Mouse (Mus musculus): Measurements from ENCODE around the gene Txlna. TPM values are rescaled to one million over a fixed set of nuclear protein-coding genes. Genes with fewer than 3 reads are reported as not detected.

The Txlna gene
- polyA plus RNA-seq, 1 experiment from 2014 or later, result 66.1 TPM

DNA sequence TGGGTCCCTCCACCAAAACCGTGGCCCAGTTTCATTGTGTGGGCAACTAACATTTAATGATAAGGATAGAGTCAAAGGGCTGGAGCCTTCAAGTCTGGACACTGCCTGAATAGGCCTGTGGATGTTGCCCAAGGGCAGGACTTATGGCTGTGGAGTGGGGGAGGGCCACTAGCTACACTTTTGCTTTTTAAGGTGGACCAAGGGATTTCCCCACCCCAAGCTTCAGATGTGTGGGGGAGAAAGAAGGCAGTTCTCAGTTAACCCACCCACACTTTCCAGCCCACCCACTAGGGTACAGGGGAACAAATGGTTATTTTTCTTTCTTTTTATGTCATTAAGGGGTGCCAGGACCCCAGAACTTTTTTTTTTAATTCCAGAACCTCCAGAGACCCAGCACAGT is 56.5 kb downstream of the Txlna start:
- no peak for ATAC-seq (ENCODE audit: insufficient read depth, low FRiP score, low read depth)
- Histone ChIP-seq H3K27ac (peak overlapping the region; percentile 81; the same call in 1 of the 2 replicates), H3K4me1 (peaks cover 9% of the 10 kb centered on the region), H3K4me3 (replicated peaks) (peak overlapping the region; percentile 51), H3K27me3 (replicated peaks) (no peaks in the 10 kb centered on the region), H3K9ac (no peak overlapping the region), H3K36me3 (no peaks in the 10 kb centered on the region), H3K4me2 (peak overlapping the region; percentile 75), H3K9me3 (no peaks in the 10 kb centered on the region)
- 54% methylated on average over 1 of the region's 1 CpGs for WGBS

- Histone ChIP-seq H3K36me3 (no peaks in the 10 kb centered on the region), H3K27ac (no peak overlapping the region), H3K4me2 (no peak overlapping the region), H3K27me3 (replicated peaks) (no peaks in the 10 kb centered on the region), H3K9ac (no peak overlapping the region), H3K4me1 (peaks cover 9% of the 10 kb centered on the region), H3K4me3 (replicated peaks) (no peak overlapping the region), H3K9me3 (no peaks in the 10 kb centered on the region)
- no peak for ATAC-seq (ENCODE audit: insufficient read depth, low FRiP score, low read depth)
- WGBS, result 92% methylated on average over 1 of the region's 1 CpGs
These were observed 58.6 kb downstream of the Txlna start for GRCm38 (mm10) chr4:129582251-129582650.

GRCm38 (mm10) chr4:129580347-129580746 is 60.5 kb downstream of the Txlna start:
- no peaks in the 10 kb centered on the region for H3K27me3 ChIP-seq (replicated peaks)
- WGBS, result 50% methylated on average over 7 of the region's 7 CpGs
- no peak for ATAC-seq (ENCODE audit: insufficient read depth, low FRiP score, low read depth)
- no peak overlapping the region for H3K27ac ChIP-seq
- H3K4me1 ChIP-seq, result peaks cover 9% of the 10 kb centered on the region
- H3K36me3 ChIP-seq, result no peaks in the 10 kb centered on the region
- no peaks in the 10 kb centered on the region for H3K9me3 ChIP-seq
- H3K4me3 ChIP-seq (replicated peaks), result no peak overlapping the region
- no peak overlapping the region for H3K9ac ChIP-seq
- H3K4me2 ChIP-seq, result no peak overlapping the region

DNA sequence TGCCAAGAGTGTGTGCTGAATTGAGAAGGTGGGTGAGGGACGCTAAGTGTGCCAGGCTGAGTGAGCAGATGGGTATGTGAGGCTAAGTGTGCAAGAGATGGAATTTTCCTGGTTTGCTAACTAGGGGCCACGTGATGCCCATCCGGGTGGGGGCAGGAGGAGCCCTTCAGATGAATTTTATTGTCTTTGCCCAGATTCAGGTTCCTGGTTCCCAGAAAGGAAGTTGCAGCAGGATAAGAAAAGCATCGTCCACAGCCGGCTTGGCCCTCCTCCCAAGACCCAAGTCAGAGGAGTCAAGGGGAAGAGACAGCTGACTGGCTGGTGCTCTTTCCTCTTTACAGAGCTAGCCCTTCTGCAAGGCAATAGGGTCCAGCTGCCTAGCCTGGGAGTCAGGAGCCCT is 62.4 kb downstream of the Txlna start, which contains the start of gene Fam167b:
Gene Fam167b (minus strand): TSS at position 84 of the 400 bp plus-strand sequence.
- Histone ChIP-seq H3K4me1 (no peaks in the 10 kb centered on the region), H3K9me3 (no peaks in the 10 kb centered on the region), H3K27ac (no peak within 1 kb of the TSS), H3K9ac (no peak within 1 kb of the TSS), H3K4me3 (replicated peaks) (no peak within 1 kb of the TSS), H3K4me2 (no peak within 1 kb of the TSS), H3K36me3 (no peaks in the 10 kb centered on the region), H3K27me3 (replicated peaks) (no peaks in the 10 kb centered on the region)
- WGBS, result 72% methylated on average over 5 of the region's 5 CpGs
- ATAC-seq (ENCODE audit: insufficient read depth, low FRiP score, low read depth), result no peak

- no peaks in the 10 kb centered on the region for H3K27me3 ChIP-seq (replicated peaks)
- no peaks in the 10 kb centered on the region for H3K4me1 ChIP-seq
- no peak overlapping the region for H3K4me3 ChIP-seq (replicated peaks)
- no peak for ATAC-seq (ENCODE audit: insufficient read depth, low FRiP score, low read depth)
- H3K9ac ChIP-seq, result no peak overlapping the region
- H3K36me3 ChIP-seq, result no peaks in the 10 kb centered on the region
- no peak overlapping the region for H3K27ac ChIP-seq
- H3K4me2 ChIP-seq, result no peak overlapping the region
- 75% methylated on average over 7 of the region's 7 CpGs for WGBS
- no peaks in the 10 kb centered on the region for H3K9me3 ChIP-seq
These were observed 63.2 kb downstream of the Txlna start for GRCm38 (mm10) chr4:129577688-129578087.

- no peak overlapping the region for H3K4me3 ChIP-seq (replicated peaks)
- no peak overlapping the region for H3K4me2 ChIP-seq
- H3K27me3 ChIP-seq (replicated peaks), result no peaks in the 10 kb centered on the region
- H3K27ac ChIP-seq, result no peak overlapping the region
- WGBS, result 32% methylated on average over 21 of the region's 21 CpGs
- H3K36me3 ChIP-seq, result no peaks in the 10 kb centered on the region
- no peak for ATAC-seq (ENCODE audit: insufficient read depth, low FRiP score, low read depth)
- no peaks in the 10 kb centered on the region for H3K4me1 ChIP-seq
- H3K9me3 ChIP-seq, result no peaks in the 10 kb centered on the region
- no peak overlapping the region for H3K9ac ChIP-seq
These were observed 63.9 kb downstream of the Txlna start for GRCm38 (mm10) chr4:129576863-129577491.

Small RNAs within 50 kb of the gene (microRNA-seq; reads per million reads assigned to microRNA genes)
- gene Mir7016, result not detected

Other genes with a start within 250 kb of the Txlna start
- gene Zbtb8b, start 200.2 kb downstream of the Txlna start, polyA plus RNA-seq (2015; fragmentation: Nextera tagmentation; extraction: Ambion mirVana), result 1.5 and 1.7 TPM in 2 replicates
- gene Bsdc1, start 179.5 kb downstream of the Txlna start, polyA plus RNA-seq (2015; fragmentation: Nextera tagmentation; extraction: Ambion mirVana), result 24.4 and 27.0 TPM in 2 replicates
- gene Tssk3, start 150.0 kb downstream of the Txlna start, polyA plus RNA-seq (2015; fragmentation: Nextera tagmentation; extraction: Ambion mirVana), result not detected in 2 replicates
- gene Fam229a, start 149.9 kb downstream of the Txlna start, polyA plus RNA-seq (2015; fragmentation: Nextera tagmentation; extraction: Ambion mirVana), result 0.26 TPM in 1 of 2 replicates, not detected in the other
- 490 and 533 TPM in 2 replicates for gene Marcksl1, start 127.5 kb downstream of the Txlna start, polyA plus RNA-seq (2015; fragmentation: Nextera tagmentation; extraction: Ambion mirVana)
- 197 and 200 TPM in 2 replicates for gene Hdac1, start 98.4 kb downstream of the Txlna start, polyA plus RNA-seq (2015; fragmentation: Nextera tagmentation; extraction: Ambion mirVana)
- gene Lck, start 67.4 kb downstream of the Txlna start, polyA plus RNA-seq (2015; fragmentation: Nextera tagmentation; extraction: Ambion mirVana), result 6.3 and 6.9 TPM in 2 replicates
- gene Fam167b, start 62.5 kb downstream of the Txlna start, polyA plus RNA-seq (2015; fragmentation: Nextera tagmentation; extraction: Ambion mirVana), result 3.5 and 3.9 TPM in 2 replicates
- gene Eif3i, start 40.4 kb downstream of the Txlna start, polyA plus RNA-seq (2015; fragmentation: Nextera tagmentation; extraction: Ambion mirVana), result 263 and 265 TPM in 2 replicates
- 194 and 200 TPM in 2 replicates for gene Tmem234, start 40.4 kb downstream of the Txlna start, polyA plus RNA-seq (2015; fragmentation: Nextera tagmentation; extraction: Ambion mirVana)
- 1.7 and 2.4 TPM in 2 replicates for gene Dcdc2b, start 26.8 kb downstream of the Txlna start, polyA plus RNA-seq (2015; fragmentation: Nextera tagmentation; extraction: Ambion mirVana)
- 25.0 and 29.5 TPM in 2 replicates for gene Iqcc, start 22.0 kb downstream of the Txlna start, polyA plus RNA-seq (2015; fragmentation: Nextera tagmentation; extraction: Ambion mirVana)
- gene Ccdc28b, start 17.1 kb downstream of the Txlna start, polyA plus RNA-seq (2015; fragmentation: Nextera tagmentation; extraction: Ambion mirVana), result 46.5 and 48.5 TPM in 2 replicates
- 13.6 and 14.4 TPM in 2 replicates for gene Kpna6, start 31.7 kb upstream of the Txlna start, polyA plus RNA-seq (2015; fragmentation: Nextera tagmentation; extraction: Ambion mirVana)
- gene Tmem39b, start 55.8 kb upstream of the Txlna start, polyA plus RNA-seq (2015; fragmentation: Nextera tagmentation; extraction: Ambion mirVana), result 11.4 and 11.5 TPM in 2 replicates
- 91.4 and 96.2 TPM in 2 replicates for gene Khdrbs1, start 101.2 kb upstream of the Txlna start, polyA plus RNA-seq (2015; fragmentation: Nextera tagmentation; extraction: Ambion mirVana)
- 318 and 349 TPM in 2 replicates for gene Ptp4a2, start 170.2 kb upstream of the Txlna start, polyA plus RNA-seq (2015; fragmentation: Nextera tagmentation; extraction: Ambion mirVana)